Comparison of ENCODE assay signal across 7 mouse cellular contexts in genomic region chr1:166409701-166410220, GRCm38 (mm10). TPM values are rescaled to one million over a fixed set of nuclear protein-coding genes. Genes with fewer than 3 reads are reported as not detected.
A peak's percentile ranks its signal among the peaks of the same experiment; 100 is the strongest.
DNase-seq lines count a peak whose midpoint lies in the region; ATAC-seq lines count a peak whose summit lies in the region.

Gene Pogk, minus strand, starts transcription at chr1:166409863.

- intact Hi-C loops in left cerebral cortex, postnatal 4 days (cut with DNase I): no loop called here

- peak; percentile 77 to 81 for DNase-seq in adrenal gland, adult 18-20 months (ENCODE audit: low spot score in 2 of 2)
- DNase-seq in gastrocnemius, postnatal 10 days: peak; percentile 84
- peak; percentile 90 for DNase-seq in left cerebral cortex, postnatal 4 days
- peak; percentile 98 for DNase-seq in midbrain, embryonic 11.5 days (ENCODE audit: low spot score, missing footprints)
- DNase-seq in skeletal muscle tissue, adult 2 months (ENCODE audit: low read depth, low spot score): peak; percentile 84

- WGBS in midbrain, embryonic 11.5 days: 6% methylated on average over 46 of the region's 49 CpGs

- H3K4me2 ChIP-seq in midbrain, embryonic 11.5 days: peak within 1 kb of the TSS; percentile 50

- peak within 1 kb of the TSS; percentile 4; the same call in 1 of the 2 replicates for H3K27ac ChIP-seq in midbrain, embryonic 11.5 days (ENCODE audit: low read depth, low read length)

- peak; percentile 85 for ATAC-seq in common myeloid progenitor, adult 5-6 weeks (replicated peaks; ENCODE audit: low read depth, poor library complexity, severe bottlenecking)
- peak; percentile 92 for ATAC-seq in inflammation-experienced regulatory T-cells, adult 6 months
- peak; percentile 95 for ATAC-seq in midbrain, embryonic 11.5 days (ENCODE audit: low FRiP score)

- peaks cover 11% of the 10 kb centered on the region for H3K4me1 ChIP-seq in midbrain, embryonic 11.5 days (ENCODE audit: control insufficient read depth, insufficient read depth, low read length)

- H3K9ac ChIP-seq in midbrain, embryonic 11.5 days (ENCODE audit: low read length): peak within 1 kb of the TSS; percentile 87

- no peaks in the 10 kb centered on the region for H3K27me3 ChIP-seq in midbrain, embryonic 11.5 days (ENCODE audit: control insufficient read depth, insufficient read depth, low read length)

- peaks cover 7% of the 10 kb centered on the region for H3K9me3 ChIP-seq in midbrain, embryonic 11.5 days (ENCODE audit: control insufficient read depth, low read length)

- H3K36me3 ChIP-seq in midbrain, embryonic 11.5 days (ENCODE audit: control insufficient read depth, insufficient read depth, low read length): peaks cover 9% of the 10 kb centered on the region; the same call in 1 of the 2 replicates

- H3K4me3 ChIP-seq in midbrain, embryonic 11.5 days (ENCODE audit: low read depth, low read length): peak within 1 kb of the TSS; percentile 58

RNA-seq across cellular contexts. Expression of gene Pogk, which starts in this region (rescaled TPM):
- 10 to 100 TPM; 40.7 to 40.9 TPM for total RNA-seq in adrenal gland, adult 18-20 months (2021)
- 12.7 and 13.1 TPM in 2 replicates for total RNA-seq in common myeloid progenitor, adult 5-6 weeks (2017)
- 10 to 100 TPM in 1 of 2 experiments, 1 to 10 TPM in 1; 6.6 to 11.9 TPM for total RNA-seq in gastrocnemius, postnatal 10 days (2021)
- polyA plus RNA-seq in inflammation-experienced regulatory T-cells, adult 6 months (2017; shearing (Covaris generic)): 1 to 10 TPM; 3.3 to 6.9 (median 4.2) TPM
- 10 to 100 TPM; 85.2 to 91.1 TPM for total RNA-seq in left cerebral cortex, postnatal 4 days (2021)
- polyA plus RNA-seq in midbrain, embryonic 11.5 days (2014; fragmentation: Nextera tagmentation; extraction: Ambion mirVana): 39.8 and 41.6 TPM in 2 replicates

Comparison
In these comparisons a context has a peak if more than half of its experiments do, and no peak if none do; other contexts are left out.
1. Peak in every context shown above with its lines: DNase-seq, ATAC-seq, H3K4me3 ChIP-seq and H3K27ac ChIP-seq.